Comparison of ENCODE assay signal across 8 mouse cellular contexts in genomic region chr8:71789031-71789460, GRCm38 (mm10).
DNase-seq lines count a peak whose midpoint lies in the region; ATAC-seq and TF ChIP-seq lines count a peak whose summit lies in the region.
"Not testable (repeated sequence)": the region's sequence is repeated elsewhere in the genome, so short reads cannot be mapped to it uniquely, and the experiment has no call there.

No protein-coding gene starts in this region.

- H3K4me3 ChIP-seq in brown adipose tissue, adult 24 weeks (ENCODE audit: insufficient read depth, low read depth, low read length), result peak overlapping the region; percentile 63
- not testable (repeated sequence) for H3K4me3 ChIP-seq in forebrain, embryonic 15.5 days; heart, postnatal 0 days (ENCODE audit: low read depth, low read length); intestine, postnatal 0 days (ENCODE audit: low read depth, low read length); midbrain, embryonic 13.5 days (replicated peaks)
- peak overlapping the region; percentile 47 for H3K4me3 ChIP-seq in liver, adult 2 months (ENCODE audit: insufficient read depth, low read depth, low read length)
- H3K4me3 ChIP-seq in stomach, embryonic 15.5 days (replicated peaks), result peak overlapping the region; percentile 20

- not testable (repeated sequence) for TF ChIP-seq EP300 in heart, postnatal 0 days (IDR thresholded peaks at IDR 0.05; ENCODE audit: low read depth)

- ATAC-seq in forebrain, embryonic 15.5 days (replicated peaks), result peak; percentile 38; the same call in 1 of the 2 replicates
- ATAC-seq in heart, postnatal 0 days (ENCODE audit: insufficient read depth, low read depth), result not testable (repeated sequence)
- peak; percentile 45; the same call in 1 of the 2 replicates for ATAC-seq in intestine, postnatal 0 days
- ATAC-seq in midbrain, embryonic 13.5 days, result peak; percentile 69
- 0 out of 2 replicates have a peak, but pooled peaks have one; percentile 43 for ATAC-seq in stomach, embryonic 15.5 days (ENCODE audit: insufficient read depth, low FRiP score, low read depth)

- H3K9ac ChIP-seq in forebrain, embryonic 15.5 days (replicated peaks); heart, postnatal 0 days (replicated peaks; ENCODE audit: low read depth, low read length); intestine, postnatal 0 days (ENCODE audit: low read depth, low read length); midbrain, embryonic 13.5 days (replicated peaks); stomach, embryonic 15.5 days: not testable (repeated sequence)
- 0 out of 2 replicates have a peak overlapping the region, but pooled peaks have one; percentile 34 for H3K9ac ChIP-seq in liver, adult 2 months (ENCODE audit: low read depth, low read length)

- H3K36me3 ChIP-seq in forebrain, embryonic 15.5 days; heart, postnatal 0 days (replicated peaks; ENCODE audit: control insufficient read depth, insufficient read depth, low read length); intestine, postnatal 0 days (ENCODE audit: control insufficient read depth, insufficient read depth); liver, adult 2 months (ENCODE audit: control insufficient read depth, insufficient read depth, low read length); midbrain, embryonic 13.5 days; stomach, embryonic 15.5 days: not testable (repeated sequence)

- not testable (repeated sequence) for H3K9me3 ChIP-seq in forebrain, embryonic 15.5 days; heart, postnatal 0 days (replicated peaks; ENCODE audit: control insufficient read depth, low read length); intestine, postnatal 0 days (ENCODE audit: control insufficient read depth); midbrain, embryonic 13.5 days; stomach, embryonic 15.5 days

- whole genome bisulfite sequencing in forebrain, embryonic 15.5 days, result 4% methylated on average over 5 of the region's 9 CpGs
- 4% methylated on average over 4 of the region's 9 CpGs for WGBS in heart, postnatal 0 days
- WGBS in intestine, postnatal 0 days, result 14% methylated on average over 2 of the region's 9 CpGs
- WGBS in liver, adult 2 months, result 7% methylated on average over 5 of the region's 9 CpGs
- WGBS in midbrain, embryonic 13.5 days, result 4% methylated on average over 4 of the region's 9 CpGs
- WGBS in stomach, embryonic 15.5 days, result 12% methylated on average over 4 of the region's 9 CpGs

- not testable (repeated sequence) for H3K4me2 ChIP-seq in forebrain, embryonic 15.5 days (replicated peaks); midbrain, embryonic 13.5 days (replicated peaks)
- H3K4me2 ChIP-seq in heart, postnatal 0 days (ENCODE audit: low read depth, low read length), result peak overlapping the region; percentile 31; the same call in 1 of the 2 replicates
- peak overlapping the region; percentile 40 for H3K4me2 ChIP-seq in intestine, postnatal 0 days (replicated peaks; ENCODE audit: low read depth)
- peak overlapping the region; percentile 23; the same call in 1 of the 2 replicates for H3K4me2 ChIP-seq in stomach, embryonic 15.5 days

- not testable (repeated sequence) for H3K27ac ChIP-seq in brown adipose tissue, adult 24 weeks (replicated peaks; ENCODE audit: low read depth, low read length); forebrain, embryonic 15.5 days (replicated peaks); heart, postnatal 0 days (ENCODE audit: low read depth); intestine, postnatal 0 days (ENCODE audit: low read depth, low read length); liver, adult 2 months (replicated peaks; ENCODE audit: insufficient read depth, low read depth, low read length); midbrain, embryonic 13.5 days; stomach, embryonic 15.5 days

- H3K4me1 ChIP-seq in brown adipose tissue, adult 24 weeks (ENCODE audit: control insufficient read depth, insufficient read depth, insufficient read length, low read length); forebrain, embryonic 15.5 days; heart, postnatal 0 days (ENCODE audit: control insufficient read depth, insufficient read depth); intestine, postnatal 0 days (replicated peaks; ENCODE audit: control insufficient read depth, insufficient read depth, low read length); liver, adult 2 months (ENCODE audit: control insufficient read depth, insufficient read depth, low read length); midbrain, embryonic 13.5 days (replicated peaks); stomach, embryonic 15.5 days: not testable (repeated sequence)

- not testable (repeated sequence) for TF ChIP-seq CTCF in heart, postnatal 0 days (IDR thresholded peaks at IDR 0.05; ENCODE audit: low read depth); liver, adult 2 months (IDR thresholded peaks at IDR 0.05; ENCODE audit: low read depth, low read length)
- peak; percentile 23; the same call in 1 of the 2 replicates for TF ChIP-seq CTCF in intestine, postnatal 0 days (IDR thresholded peaks at IDR 0.05; ENCODE audit: low read depth)

- TF ChIP-seq POLR2A in liver, adult 2 months (IDR thresholded peaks at IDR 0.05; ENCODE audit: extremely low read depth, insufficient read depth, low read length), result not testable (repeated sequence)

- DNase-seq in CD4-positive helper T cell, adult 2 months (ENCODE audit: low read depth, low spot score), result peak; percentile 17
- DNase-seq in heart, postnatal 0 days (ENCODE audit: low spot score); liver, adult 2 months (ENCODE audit: extremely low read depth, low read depth, low spot score): not testable (repeated sequence)

- not testable (repeated sequence) for H3K79me2 ChIP-seq in liver, adult 2 months (ENCODE audit: control insufficient read depth, insufficient read depth, low read length)

- H3K27me3 ChIP-seq in forebrain, embryonic 15.5 days; heart, postnatal 0 days (ENCODE audit: control insufficient read depth, insufficient read depth, low read length); intestine, postnatal 0 days (replicated peaks; ENCODE audit: control insufficient read depth, insufficient read depth, low read length); liver, adult 2 months (ENCODE audit: control insufficient read depth, insufficient read depth, low read length); midbrain, embryonic 13.5 days; stomach, embryonic 15.5 days (replicated peaks): not testable (repeated sequence)
